Mouse (Mus musculus): ENCODE results near the gene Kxd1. TPM values are rescaled to one million over a fixed set of nuclear protein-coding genes. Genes with fewer than 3 reads are reported as not detected.

The Kxd1 gene
- total RNA-seq, 4 experiments from 2014 or later = 97.9 to 114 (median 103) TPM

DNA sequence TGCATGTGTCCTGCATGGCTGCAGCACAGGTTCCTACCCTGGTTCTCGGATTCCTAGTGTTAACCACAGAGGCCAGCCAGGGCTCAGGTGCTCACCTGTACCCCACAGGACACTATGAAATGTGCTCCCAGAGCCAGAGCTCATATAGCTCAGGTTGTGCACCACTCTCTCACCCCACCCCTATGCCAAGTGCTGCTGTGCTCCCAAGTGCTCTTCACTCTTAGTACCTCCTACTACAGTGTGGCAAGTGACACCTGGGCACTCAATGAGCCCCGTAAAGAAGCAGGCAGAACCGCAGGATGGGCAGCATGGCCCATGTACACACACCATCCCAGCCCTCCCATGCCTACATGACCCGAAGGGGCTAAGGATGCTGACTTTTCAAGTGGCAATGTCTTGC is 59.0 kb downstream of the Kxd1 start:
- no peak for DNase-seq (ENCODE audit: low spot score)

GRCm38 (mm10) chr8:70467907-70468306 is 59.8 kb downstream of the Kxd1 start:
- no peak for DNase-seq (ENCODE audit: low spot score)

DNA sequence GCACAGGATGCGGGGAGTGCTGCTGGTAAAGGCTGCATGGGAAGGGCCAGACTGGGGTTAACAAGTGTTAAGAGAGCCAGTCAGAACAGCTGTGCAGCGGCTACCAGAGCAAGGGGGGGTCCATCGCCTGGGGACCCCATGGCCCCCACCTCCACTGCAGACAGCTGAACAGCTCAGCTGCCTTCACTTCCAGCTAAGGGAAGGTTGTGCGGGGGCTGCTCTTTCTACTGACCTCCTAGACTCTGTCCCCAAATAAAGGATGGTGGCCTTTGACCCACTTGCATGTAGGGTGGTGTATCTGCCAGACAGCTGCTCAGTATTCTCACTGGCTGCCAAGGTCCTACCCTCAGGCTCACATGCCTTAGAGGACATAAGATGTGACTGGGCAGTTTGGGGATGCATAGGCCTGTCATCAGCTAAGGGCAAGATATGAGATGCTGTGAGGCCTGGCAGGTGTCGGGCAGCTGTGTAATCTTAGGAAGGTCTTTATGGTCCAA is 60.5 kb downstream of the Kxd1 start:
- DNase-seq (ENCODE audit: low spot score) = peak; percentile 51

DNA sequence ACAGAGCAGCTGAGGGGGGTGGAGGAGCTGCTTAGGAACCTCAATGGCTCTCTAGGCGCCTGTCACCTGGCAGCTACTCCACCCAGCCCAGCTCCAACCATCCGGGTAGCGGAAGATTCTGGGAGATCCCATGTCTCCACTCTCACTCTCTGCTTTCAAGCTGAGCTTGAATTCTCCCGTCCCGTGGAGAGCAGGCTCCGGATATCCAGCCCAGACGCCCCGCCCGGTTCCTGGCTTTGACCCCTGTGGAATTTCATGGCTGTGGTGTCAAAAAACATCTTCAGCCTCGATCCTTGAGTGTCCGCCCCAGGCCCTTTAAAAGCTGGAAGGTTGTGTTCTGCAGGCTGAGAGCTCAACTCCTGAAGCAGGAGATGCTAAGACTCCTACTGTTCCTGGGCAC is 61.0 kb downstream of the Kxd1 start:
- DNase-seq (ENCODE audit: low spot score) = peak; percentile 78

- no peak for DNase-seq (ENCODE audit: low spot score)
Observed at GRCm38 (mm10) chr8:70466305-70466704, 61.5 kb downstream of the Kxd1 start.

DNA sequence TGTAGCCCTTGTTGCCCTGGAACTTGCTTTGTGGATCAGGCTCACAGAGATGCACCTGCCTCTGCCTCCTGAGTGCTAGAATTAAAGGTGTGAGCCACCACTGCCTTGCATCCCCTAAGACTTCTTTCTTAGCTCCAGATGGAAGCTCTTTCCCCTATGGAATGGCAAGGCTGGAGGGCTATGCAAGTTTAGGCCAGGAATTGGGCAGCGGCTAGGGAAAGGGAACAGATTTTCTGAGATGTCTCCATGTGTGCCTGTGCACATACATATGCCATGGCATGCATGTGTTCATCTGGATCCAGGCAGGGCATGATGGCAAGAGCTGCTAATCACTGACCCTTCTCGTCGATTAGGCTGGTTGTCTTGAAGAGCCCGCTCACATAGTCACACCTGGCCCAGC is 62.1 kb downstream of the Kxd1 start:
- no peak for DNase-seq (ENCODE audit: low spot score)

DNA sequence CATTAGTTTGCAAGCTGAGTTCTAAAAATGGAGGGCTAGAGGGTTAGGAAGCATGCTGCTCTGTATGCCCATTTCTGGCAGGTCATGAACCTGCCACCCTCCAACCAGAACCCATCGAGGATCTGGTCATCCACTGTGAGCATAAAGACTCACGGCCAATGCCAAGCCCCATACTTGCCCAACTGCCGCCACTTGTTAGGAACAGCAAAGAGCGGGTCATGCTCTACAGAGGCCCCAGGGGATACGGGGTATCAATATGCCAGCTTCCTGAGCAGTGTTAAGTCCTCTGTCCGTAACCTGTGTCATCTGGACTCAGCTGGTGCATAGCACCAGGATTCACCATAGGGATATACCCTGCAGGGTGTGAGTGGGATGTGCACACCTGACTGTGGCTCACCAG is 63.6 kb downstream of the Kxd1 start:
- DNase-seq (ENCODE audit: low spot score) = no peak

- no peak for DNase-seq (ENCODE audit: low spot score)
Observed at GRCm38 (mm10) chr8:70463306-70463705, 64.5 kb downstream of the Kxd1 start.

- DNase-seq (ENCODE audit: low spot score) = no peak
Observed at GRCm38 (mm10) chr8:70462516-70462813, 65.3 kb downstream of the Kxd1 start.

- DNase-seq (ENCODE audit: low spot score) = no peak
Observed at GRCm38 (mm10) chr8:70461765-70462515, 65.8 kb downstream of the Kxd1 start.

- DNase-seq (ENCODE audit: low spot score) = no peak
Observed at GRCm38 (mm10) chr8:70460606-70461005, 67.2 kb downstream of the Kxd1 start.

- DNase-seq (ENCODE audit: low spot score) = no peak
Observed at GRCm38 (mm10) chr8:70460199-70460598, 67.6 kb downstream of the Kxd1 start.

DNA sequence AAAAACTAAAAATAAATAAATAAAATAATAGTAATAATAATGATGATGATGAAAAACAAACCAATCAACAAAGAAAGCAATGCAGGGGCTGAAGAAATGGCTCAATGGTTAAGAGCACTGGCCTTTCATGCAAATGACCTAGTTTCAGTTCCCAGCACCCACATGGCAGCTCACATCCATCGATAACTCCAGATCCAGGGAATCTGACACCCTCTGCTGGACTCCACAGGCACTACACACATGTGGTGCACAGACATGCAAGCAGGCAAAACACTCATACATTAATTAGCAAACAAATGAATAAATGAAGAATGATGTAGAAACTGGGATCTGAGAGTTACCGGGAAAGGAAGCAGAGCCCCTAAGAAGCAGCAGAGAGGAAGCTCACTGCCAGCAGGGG is 68.1 kb downstream of the Kxd1 start:
- DNase-seq (ENCODE audit: low spot score) = no peak

DNA sequence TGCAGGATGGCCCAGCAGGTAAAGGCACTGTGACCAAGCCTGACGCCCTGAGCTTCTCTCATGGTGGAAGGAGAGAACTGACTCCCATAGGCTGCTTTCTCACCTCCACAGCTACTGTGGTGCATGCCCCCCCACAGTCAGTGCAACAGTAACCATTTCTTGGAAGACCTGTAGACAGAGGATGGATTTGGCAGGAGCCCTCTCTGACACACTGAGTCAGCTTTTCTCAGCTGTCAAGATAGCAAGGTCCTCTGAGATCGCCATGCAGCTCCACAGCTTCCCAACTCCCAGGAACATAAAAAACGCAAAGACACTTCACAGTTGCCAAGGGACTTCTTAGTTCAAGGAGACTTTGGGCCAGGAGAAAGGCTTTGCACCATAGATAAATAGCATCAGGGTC is 69.3 kb downstream of the Kxd1 start:
- no peak for DNase-seq (ENCODE audit: low spot score)

Other genes with a start within 250 kb of the Kxd1 start
- 1 to 10 TPM; 7.8 to 9.1 (median 8.0) TPM for gene Homer3, start 245.1 kb downstream of the Kxd1 start, total RNA-seq (2022)
- 10 to 100 TPM; 26.0 to 34.5 (median 31.9) TPM for gene Ddx49, start 225.5 kb downstream of the Kxd1 start, total RNA-seq (2022)
- 100 to 1,000 TPM; 148 to 165 (median 161) TPM for gene Cope, start 225.4 kb downstream of the Kxd1 start, total RNA-seq (2022)
- under 1 TPM; 0.14 to 0.53 (median 0.38) TPM for gene Cers1, start 212.2 kb downstream of the Kxd1 start, total RNA-seq (2022)
- gene Gdf1, start 198.1 kb downstream of the Kxd1 start, total RNA-seq (2022) = under 1 TPM in 3 of 4 experiments, not detected in 1; 0.23 to 0.85 (median 0.41) TPM
- gene Upf1, start 174.7 kb downstream of the Kxd1 start, total RNA-seq (2022) = 10 to 100 TPM; 46.7 to 48.8 (median 47.5) TPM
- 1 to 10 TPM; 4.7 to 7.7 (median 6.2) TPM for gene Comp, start 154.4 kb downstream of the Kxd1 start, total RNA-seq (2022)
- 1 to 10 TPM; 7.5 to 9.8 (median 7.6) TPM for gene Crtc1, start 88.4 kb downstream of the Kxd1 start, total RNA-seq (2022)
- gene Klhl26, start 51.0 kb downstream of the Kxd1 start, total RNA-seq (2022) = 1 to 10 TPM; 8.1 to 9.3 (median 8.4) TPM
- gene Tmem59l, start 40.6 kb downstream of the Kxd1 start, total RNA-seq (2022) = not detected
- gene Crlf1, start 34.8 kb downstream of the Kxd1 start, total RNA-seq (2022) = under 1 TPM in 2 of 4 experiments, not detected in 2; 0.57 to 0.97 TPM
- gene Rex1bd, start 21.2 kb downstream of the Kxd1 start, total RNA-seq (2022) = 100 to 1,000 TPM; 118 to 133 (median 124) TPM
- gene Uba52, start 17.2 kb downstream of the Kxd1 start, total RNA-seq (2022) = 1,000 to 10,000 TPM; 1,436 to 1,703 (median 1,558) TPM
- gene Fkbp8, start 232 bp downstream of the Kxd1 start, total RNA-seq (2022) = 100 to 1,000 TPM; 135 to 145 (median 137) TPM
- 10 to 100 TPM in 3 of 4 experiments, 1 to 10 TPM in 1; 9.3 to 12.4 (median 10.6) TPM for gene Ell, start 11.5 kb upstream of the Kxd1 start, total RNA-seq (2022)
- 10 to 100 TPM; 15.5 to 37.5 (median 23.7) TPM for gene Isyna1, start 66.4 kb upstream of the Kxd1 start, total RNA-seq (2022)
- 10 to 100 TPM; 29.1 to 34.1 (median 31.3) TPM for gene Ssbp4, start 80.9 kb upstream of the Kxd1 start, total RNA-seq (2022)
- 1 to 10 TPM; 1.4 to 2.3 (median 1.8) TPM for gene Lrrc25, start 88.2 kb upstream of the Kxd1 start, total RNA-seq (2022)
- 1 to 10 TPM in 2 of 4 experiments, under 1 TPM in 2; 0.69 to 1.9 (median 1.2) TPM for gene Gdf15, start 104.5 kb upstream of the Kxd1 start, total RNA-seq (2022)
- 10 to 100 TPM; 40.0 to 57.7 (median 44.4) TPM for gene Pgpep1, start 132.4 kb upstream of the Kxd1 start, total RNA-seq (2022)
- gene Lsm4, start 145.3 kb upstream of the Kxd1 start, total RNA-seq (2022) = 10 to 100 TPM; 57.9 to 67.1 (median 63.4) TPM
- 100 to 1,000 TPM in 3 of 4 experiments, 10 to 100 TPM in 1; 84.2 to 134 (median 114) TPM for gene Jund, start 171.0 kb upstream of the Kxd1 start, total RNA-seq (2022)
- gene Iqcn, start 175.5 kb upstream of the Kxd1 start, total RNA-seq (2022) = under 1 TPM in 1 of 4 experiments, not detected in 3; 0.06 TPM
- gene Gm3336, start 190.6 kb upstream of the Kxd1 start, total RNA-seq (2022) = not detected
- gene Pde4c, start 195.8 kb upstream of the Kxd1 start, total RNA-seq (2022) = 1 to 10 TPM; 1.8 to 3.7 (median 2.4) TPM
- gene Rab3a, start 226.7 kb upstream of the Kxd1 start, total RNA-seq (2022) = 10 to 100 TPM; 46.3 to 60.7 (median 50.6) TPM
- 10 to 100 TPM; 23.2 to 32.5 (median 27.7) TPM for gene Mpv17l2, start 233.0 kb upstream of the Kxd1 start, total RNA-seq (2022)
- gene Pik3r2, start 248.8 kb upstream of the Kxd1 start, total RNA-seq (2022) = 10 to 100 TPM; 19.3 to 24.1 (median 22.2) TPM